Mouse (Mus musculus): Measurements from ENCODE around the gene Gnb4. TPM values are rescaled to one million over a fixed set of nuclear protein-coding genes. Genes with fewer than 3 reads are reported as not detected.

Gene Gnb4
- polyA plus RNA-seq, 1 experiment from 2014 or later = 83.1 TPM

- Histone ChIP-seq H3K36me3 (ENCODE audit: control insufficient read depth, insufficient read depth, low read length) (peaks cover 25% of the 10 kb centered on the region), H3K9me3 (ENCODE audit: control insufficient read depth, low read length) (no peaks in the 10 kb centered on the region), H3K4me2 (ENCODE audit: low read depth, low read length) (no peak overlapping the region), H3K4me3 (ENCODE audit: low read length) (no peak overlapping the region), H3K4me1 (replicated peaks; ENCODE audit: control insufficient read depth, insufficient read depth, low read length) (no peaks in the 10 kb centered on the region), H3K27ac (ENCODE audit: low read length) (no peak overlapping the region), H3K27me3 (ENCODE audit: control insufficient read depth, insufficient read depth, low read depth, low read length) (no peaks in the 10 kb centered on the region), H3K9ac (ENCODE audit: low read length) (no peak overlapping the region)
- ATAC-seq (ENCODE audit: low read depth) = no peak
- WGBS = 86% methylated on average over 2 of the region's 2 CpGs
Observed at GRCm38 (mm10) chr3:32573086-32573485, 43.3 kb downstream of the Gnb4 start.

- WGBS = 87% methylated on average over 6 of the region's 6 CpGs
- Histone ChIP-seq H3K27ac (ENCODE audit: low read length) (no peak overlapping the region), H3K4me2 (ENCODE audit: low read depth, low read length) (no peak overlapping the region), H3K9ac (ENCODE audit: low read length) (no peak overlapping the region), H3K36me3 (ENCODE audit: control insufficient read depth, insufficient read depth, low read length) (peaks cover 18% of the 10 kb centered on the region), H3K27me3 (ENCODE audit: control insufficient read depth, insufficient read depth, low read depth, low read length) (no peaks in the 10 kb centered on the region), H3K4me3 (ENCODE audit: low read length) (no peak overlapping the region), H3K4me1 (replicated peaks; ENCODE audit: control insufficient read depth, insufficient read depth, low read length) (no peaks in the 10 kb centered on the region), H3K9me3 (ENCODE audit: control insufficient read depth, low read length) (no peaks in the 10 kb centered on the region)
- no peak for ATAC-seq (ENCODE audit: low read depth)
Observed at GRCm38 (mm10) chr3:32563401-32563800, 53.0 kb downstream of the Gnb4 start.

GRCm38 (mm10) chr3:32553061-32553460, 63.3 kb downstream of the Gnb4 start:
- H3K27ac ChIP-seq (ENCODE audit: low read length) = no peak overlapping the region
- H3K27me3 ChIP-seq (ENCODE audit: control insufficient read depth, insufficient read depth, low read depth, low read length) = no peaks in the 10 kb centered on the region
- H3K4me3 ChIP-seq (ENCODE audit: low read length) = no peak overlapping the region
- ATAC-seq (ENCODE audit: low read depth) = no peak
- H3K4me2 ChIP-seq (ENCODE audit: low read depth, low read length) = no peak overlapping the region
- no peaks in the 10 kb centered on the region for H3K9me3 ChIP-seq (ENCODE audit: control insufficient read depth, low read length)
- H3K36me3 ChIP-seq (ENCODE audit: control insufficient read depth, insufficient read depth, low read length) = peaks cover 18% of the 10 kb centered on the region
- H3K9ac ChIP-seq (ENCODE audit: low read length) = no peak overlapping the region
- no peaks in the 10 kb centered on the region for H3K4me1 ChIP-seq (replicated peaks; ENCODE audit: control insufficient read depth, insufficient read depth, low read length)
- 95% methylated on average over 1 of the region's 1 CpGs for WGBS

GRCm38 (mm10) chr3:32538091-32538490, 78.3 kb downstream of the Gnb4 start:
- H3K9ac ChIP-seq (ENCODE audit: low read length) = no peak overlapping the region
- H3K4me3 ChIP-seq (ENCODE audit: low read length) = no peak overlapping the region
- no peaks in the 10 kb centered on the region for H3K4me1 ChIP-seq (replicated peaks; ENCODE audit: control insufficient read depth, insufficient read depth, low read length)
- WGBS = 90% methylated on average over 5 of the region's 5 CpGs
- H3K4me2 ChIP-seq (ENCODE audit: low read depth, low read length) = no peak overlapping the region
- H3K27ac ChIP-seq (ENCODE audit: low read length) = no peak overlapping the region
- no peaks in the 10 kb centered on the region for H3K27me3 ChIP-seq (ENCODE audit: control insufficient read depth, insufficient read depth, low read depth, low read length)
- H3K9me3 ChIP-seq (ENCODE audit: control insufficient read depth, low read length) = no peaks in the 10 kb centered on the region
- H3K36me3 ChIP-seq (ENCODE audit: control insufficient read depth, insufficient read depth, low read length) = peaks cover 12% of the 10 kb centered on the region; the same call in 1 of the 2 replicates
- no peak for ATAC-seq (ENCODE audit: low read depth)

- Histone ChIP-seq H3K4me1 (replicated peaks; ENCODE audit: control insufficient read depth, insufficient read depth, low read length) (no peaks in the 10 kb centered on the region), H3K27ac (ENCODE audit: low read length) (no peak overlapping the region), H3K4me3 (ENCODE audit: low read length) (no peak overlapping the region), H3K4me2 (ENCODE audit: low read depth, low read length) (no peak overlapping the region), H3K27me3 (ENCODE audit: control insufficient read depth, insufficient read depth, low read depth, low read length) (no peaks in the 10 kb centered on the region), H3K36me3 (ENCODE audit: control insufficient read depth, insufficient read depth, low read length) (peaks cover 12% of the 10 kb centered on the region; the same call in 1 of the 2 replicates), H3K9ac (ENCODE audit: low read length) (no peak overlapping the region), H3K9me3 (ENCODE audit: control insufficient read depth, low read length) (no peaks in the 10 kb centered on the region)
- ATAC-seq (ENCODE audit: low read depth) = peak; percentile 83
- 61% methylated on average over 1 of the region's 1 CpGs for WGBS
Observed at GRCm38 (mm10) chr3:32537556-32537955, 78.8 kb downstream of the Gnb4 start.

- no peak overlapping the region for H3K9ac ChIP-seq (ENCODE audit: low read length)
- no peak overlapping the region for H3K4me2 ChIP-seq (ENCODE audit: low read depth, low read length)
- WGBS = 50% methylated on average over 1 of the region's 1 CpGs
- H3K4me3 ChIP-seq (ENCODE audit: low read length) = no peak overlapping the region
- H3K36me3 ChIP-seq (ENCODE audit: control insufficient read depth, insufficient read depth, low read length) = peaks cover 9% of the 10 kb centered on the region; the same call in 1 of the 2 replicates
- H3K9me3 ChIP-seq (ENCODE audit: control insufficient read depth, low read length) = no peaks in the 10 kb centered on the region
- no peaks in the 10 kb centered on the region for H3K4me1 ChIP-seq (replicated peaks; ENCODE audit: control insufficient read depth, insufficient read depth, low read length)
- H3K27ac ChIP-seq (ENCODE audit: low read length) = no peak overlapping the region
- no peak for ATAC-seq (ENCODE audit: low read depth)
- no peaks in the 10 kb centered on the region for H3K27me3 ChIP-seq (ENCODE audit: control insufficient read depth, insufficient read depth, low read depth, low read length)
Observed at GRCm38 (mm10) chr3:32535692-32536091, 80.7 kb downstream of the Gnb4 start.

Other genes starting within 250 kb of the Gnb4 start
- gene Pik3ca, start 218.9 kb downstream of the Gnb4 start, polyA plus RNA-seq (2015; fragmentation: Nextera tagmentation; extraction: Ambion mirVana) = 9.7 and 10.2 TPM in 2 replicates
- gene Kcnmb3, start 124.4 kb downstream of the Gnb4 start, polyA plus RNA-seq (2015; fragmentation: Nextera tagmentation; extraction: Ambion mirVana) = 0.09 and 0.13 TPM in 2 replicates
- 36.1 and 37.0 TPM in 2 replicates for gene Zfp639, start 106.3 kb downstream of the Gnb4 start, polyA plus RNA-seq (2015; fragmentation: Nextera tagmentation; extraction: Ambion mirVana)
- gene Mfn1, start 87.1 kb downstream of the Gnb4 start, polyA plus RNA-seq (2015; fragmentation: Nextera tagmentation; extraction: Ambion mirVana) = 23.8 and 32.2 TPM in 2 replicates
- 152 and 155 TPM in 2 replicates for gene Actl6a, start 89.7 kb upstream of the Gnb4 start, polyA plus RNA-seq (2015; fragmentation: Nextera tagmentation; extraction: Ambion mirVana)
- gene Ndufb5, start 120.4 kb upstream of the Gnb4 start, polyA plus RNA-seq (2015; fragmentation: Nextera tagmentation; extraction: Ambion mirVana) = 303 and 310 TPM in 2 replicates
- gene Mrpl47, start 121.0 kb upstream of the Gnb4 start, polyA plus RNA-seq (2015; fragmentation: Nextera tagmentation; extraction: Ambion mirVana) = 28.3 and 28.9 TPM in 2 replicates
- gene Usp13, start 201.0 kb upstream of the Gnb4 start, polyA plus RNA-seq (2015; fragmentation: Nextera tagmentation; extraction: Ambion mirVana) = 7.0 and 7.2 TPM in 2 replicates